Mouse (Mus musculus): Measurements from ENCODE around the gene Gse1.

GRCm38 (mm10) chr8:120325172-120325767 is 97.0 kb downstream of the Gse1 start:
- no peak for TF ChIP-seq CTCF (conservative IDR thresholded peaks at IDR 0.05; ENCODE audit: insufficient read depth, insufficient read length, low read depth, low read length)
- TF ChIP-seq POLR2A (IDR thresholded peaks at IDR 0.05; ENCODE audit: low read depth, low read length) = no peak

Measured in kidney, adult 2 months (tissue).